Mouse (Mus musculus) heart, adult 18-20 months (tissue): ENCODE results near the gene Nr0b1. TPM values are rescaled to one million over a fixed set of nuclear protein-coding genes. Genes with fewer than 3 reads are reported as not detected.

Experiments
- DNase-seq, 2 experiments: peaks; one replicate each; pipeline ENCODE4 v3.0.0; 2021 to 2022; ENCODE audit warnings: mixed read lengths in 1 of 2
- long read RNA-seq, 2 experiments: library from polyadenylated mRNA; stranded (forward); transcript quantifications; one replicate each; pipeline ENCODE4 v2.0.0; 2021
- total RNA-seq, 2 experiments: library from RNA; stranded (reverse); gene quantifications; 2 replicates each; pipeline ENCODE4 v1.2.3; 2021

The Nr0b1 gene
- total RNA-seq = not detected
- long read RNA-seq, experiment 1 = 0 reads
- long read RNA-seq, experiment 2 = 0 reads

DNA sequence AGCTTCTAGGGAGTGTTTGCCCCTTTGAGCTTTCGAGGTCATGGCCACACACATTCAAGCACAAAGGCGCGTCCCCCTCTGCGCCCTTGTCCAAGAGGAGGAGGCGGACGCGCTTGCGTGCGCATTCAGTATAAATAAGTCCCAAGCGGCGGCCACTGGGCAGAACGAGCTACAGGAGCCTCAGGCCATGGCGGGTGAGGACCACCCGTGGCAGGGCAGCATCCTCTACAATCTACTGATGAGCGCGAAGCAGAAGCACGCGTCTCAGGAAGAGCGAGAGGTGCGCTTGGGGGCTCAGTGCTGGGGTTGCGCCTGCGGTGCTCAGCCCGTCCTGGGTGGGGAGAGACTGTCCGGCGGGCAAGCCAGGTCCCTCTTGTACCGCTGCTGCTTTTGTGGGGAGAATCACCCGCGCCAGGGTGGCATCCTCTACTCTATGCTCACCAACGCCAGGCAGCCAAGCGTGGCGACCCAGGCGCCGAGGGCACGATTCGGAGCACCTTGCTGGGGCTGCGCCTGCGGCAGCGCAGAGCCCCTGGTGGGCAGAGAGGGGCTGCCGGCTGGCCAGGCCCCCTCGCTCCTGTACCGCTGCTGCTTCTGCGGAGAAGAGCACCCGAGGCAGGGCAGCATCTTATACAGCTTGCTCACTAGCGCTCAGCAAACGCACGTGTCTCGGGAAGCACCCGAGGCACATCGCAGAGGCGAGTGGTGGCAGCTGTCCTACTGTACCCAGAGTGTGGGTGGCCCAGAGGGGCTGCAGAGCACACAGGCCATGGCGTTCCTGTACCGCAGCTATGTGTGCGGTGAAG is at the start of gene Nr0b1:
Gene Nr0b1 (plus strand): TSS at position 151 of the 806 bp plus-strand sequence.
- no peak for DNase-seq

DNA sequence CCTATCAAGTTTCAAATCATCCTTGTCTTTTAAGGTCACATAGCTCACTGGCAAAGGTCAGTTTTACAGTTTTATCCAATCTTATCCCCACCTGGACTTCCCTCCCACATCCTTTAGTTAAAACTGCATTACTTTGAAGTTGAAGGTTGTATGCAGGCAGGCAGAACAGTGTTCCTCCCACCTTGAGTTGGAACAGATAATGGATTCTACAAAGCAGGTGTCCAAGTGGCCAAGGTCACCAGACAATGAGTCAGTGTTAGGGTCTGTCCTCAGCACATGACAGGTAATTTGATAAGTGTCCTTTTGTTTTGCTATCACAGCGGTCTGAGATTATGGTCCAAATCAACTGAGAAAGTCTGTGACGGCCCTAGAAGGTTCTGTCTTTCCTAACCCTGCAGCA is 4.3 kb upstream of the Nr0b1 start:
- no peak for DNase-seq

DNA sequence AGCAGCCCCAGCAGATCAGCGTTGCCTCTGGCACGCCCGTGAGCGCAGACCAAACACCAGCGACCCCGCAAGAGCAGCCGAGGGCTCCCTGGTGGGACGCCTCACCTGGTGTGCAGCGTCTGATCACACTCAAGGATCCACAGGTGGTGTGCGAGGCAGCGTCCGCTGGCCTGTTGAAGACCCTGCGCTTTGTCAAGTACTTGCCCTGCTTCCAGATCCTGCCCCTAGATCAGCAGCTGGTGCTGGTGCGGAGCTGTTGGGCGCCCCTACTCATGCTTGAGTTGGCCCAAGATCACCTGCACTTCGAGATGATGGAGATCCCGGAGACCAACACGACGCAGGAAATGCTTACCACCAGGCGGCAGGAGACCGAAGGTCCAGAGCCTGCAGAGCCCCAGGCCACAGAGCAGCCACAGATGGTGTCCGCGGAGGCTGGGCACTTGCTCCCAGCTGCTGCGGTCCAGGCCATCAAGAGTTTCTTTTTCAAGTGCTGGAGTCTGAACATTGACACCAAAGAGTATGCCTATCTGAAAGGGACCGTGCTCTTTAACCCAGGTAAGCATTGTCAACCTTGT is 943 bp downstream of the Nr0b1 start:
- DNase-seq = no peak

DNA sequence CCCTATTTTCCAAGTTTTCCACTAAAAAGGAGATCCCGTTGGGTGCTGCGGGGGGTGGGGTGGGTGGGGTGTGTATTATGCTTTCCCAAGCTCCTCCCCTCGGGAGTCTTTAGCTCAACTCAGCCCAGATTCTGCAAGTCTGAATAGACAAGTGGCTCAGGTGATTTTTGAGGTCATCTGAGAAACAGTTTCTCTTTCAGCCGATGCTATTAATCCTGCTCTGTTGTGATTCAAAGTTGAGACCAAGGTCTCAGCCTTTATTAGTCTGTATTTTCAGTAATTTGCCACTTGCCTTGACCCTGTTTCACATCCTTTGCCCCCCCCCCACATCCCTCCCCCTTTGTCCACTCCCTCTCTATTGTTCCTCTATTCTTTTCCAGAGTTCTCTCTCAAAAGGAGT is 1.8 kb downstream of the Nr0b1 start:
- no peak for DNase-seq

DNA sequence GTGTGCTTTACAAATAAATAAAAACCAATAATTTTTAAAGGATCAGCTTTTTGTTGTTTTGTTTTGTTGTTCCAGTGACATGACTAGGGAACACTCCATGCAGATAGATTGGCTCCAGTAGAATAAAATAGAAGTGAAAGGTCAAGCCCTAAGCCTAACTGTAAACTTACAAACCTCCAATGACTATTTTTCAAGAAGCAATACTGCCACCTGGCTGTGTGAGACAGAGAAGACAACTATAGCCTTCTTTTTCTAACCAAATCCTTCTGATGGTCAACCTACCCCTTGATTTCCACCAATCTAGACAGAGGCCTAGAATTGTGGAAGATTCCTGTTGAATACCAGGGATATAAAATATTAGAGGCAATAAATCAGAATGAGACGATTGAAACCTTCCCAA is 45.7 kb downstream of the Nr0b1 start:
- no peak for DNase-seq

Other genes starting within 250 kb of the Nr0b1 start
- not detected for gene Samt3, start 147.6 kb upstream of the Nr0b1 start, total RNA-seq
- not detected for gene Mageb4, start 113.3 kb downstream of the Nr0b1 start, total RNA-seq